Mouse (Mus musculus) induced T-regulatory cell, adult 2 months (primary cell): ENCODE measurements around the gene Slc9a3r1.

Experiments
- DNase-seq: peaks from one replicate; pipeline ENCODE4 v3.0.0-alpha.2; 2012; ENCODE audit warnings: low read depth

Gene Slc9a3r1

GRCm38 (mm10) chr11:115188539-115189231 lies 25.5 kb downstream of the Slc9a3r1 start:
- peak; percentile 41 for DNase-seq

GRCm38 (mm10) chr11:115189304-115189703 lies 26.2 kb downstream of the Slc9a3r1 start:
- DNase-seq: no peak

GRCm38 (mm10) chr11:115192180-115192579 lies 29.0 kb downstream of the Slc9a3r1 start:
- peak; percentile 53 for DNase-seq

DNA sequence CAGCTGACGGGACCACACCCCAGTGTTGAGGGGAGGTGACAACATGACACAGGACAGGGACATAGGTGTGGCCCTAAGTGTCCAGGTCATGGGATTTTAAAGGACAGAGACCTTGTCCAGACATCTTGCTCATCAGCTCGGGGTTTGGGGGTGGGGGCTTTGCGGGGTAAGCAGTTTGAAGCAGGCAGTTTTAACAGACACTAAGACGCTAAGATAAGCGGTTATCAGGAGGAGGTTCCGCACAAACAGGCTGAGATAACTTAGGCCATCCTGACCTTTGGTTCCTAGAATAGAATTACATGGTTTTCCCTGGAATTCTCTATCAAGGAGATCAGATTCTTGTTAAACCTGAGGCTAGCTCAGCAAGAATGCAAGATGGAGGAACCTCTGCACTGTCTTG lies 31.6 kb downstream of the Slc9a3r1 start:
- no peak for DNase-seq

DNA sequence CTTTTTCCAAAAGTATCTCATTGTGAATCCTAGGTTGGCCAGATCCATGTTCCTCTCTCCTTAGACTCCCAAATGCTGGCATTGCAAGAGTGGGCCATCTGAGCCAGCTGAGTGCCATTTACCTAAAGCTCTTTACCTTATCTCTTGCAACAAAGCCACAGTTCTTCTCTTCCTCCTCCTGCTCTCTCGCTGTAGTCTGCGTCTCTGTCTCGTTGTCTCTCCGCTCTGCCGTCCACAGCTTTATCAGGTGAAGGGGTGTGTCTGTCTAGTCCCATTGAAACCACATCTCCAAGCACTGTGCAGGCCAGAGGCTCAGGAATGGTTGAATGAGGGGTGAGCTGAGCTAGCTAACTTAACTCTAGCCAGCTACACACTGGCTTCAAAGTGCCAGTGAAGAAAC lies 32.8 kb downstream of the Slc9a3r1 start:
- no peak for DNase-seq

- no peak for DNase-seq
Measured at GRCm38 (mm10) chr11:115197558-115197957, 34.4 kb downstream of the Slc9a3r1 start.

DNA sequence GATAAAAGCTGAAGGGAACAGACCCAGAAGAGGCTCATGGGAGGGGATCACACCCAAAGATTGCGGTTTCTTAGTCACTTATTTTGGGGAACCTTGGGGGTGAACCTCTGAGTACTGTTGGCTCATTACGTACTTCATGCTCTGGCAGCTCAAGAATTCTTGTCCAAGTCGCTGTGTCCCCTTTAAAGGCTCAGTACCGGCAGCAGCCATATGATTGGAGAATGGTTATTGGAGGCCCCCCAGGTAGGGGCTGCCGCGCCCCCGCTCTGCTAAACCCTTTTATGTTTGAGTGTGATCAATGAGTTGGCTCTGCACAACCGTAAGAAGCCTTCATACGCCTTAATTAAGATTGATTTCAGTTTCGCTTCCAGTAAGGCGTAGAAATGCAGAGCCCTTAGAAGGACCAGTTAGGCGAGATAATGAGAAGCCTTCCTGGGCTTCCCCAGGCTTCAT lies 35.8 kb downstream of the Slc9a3r1 start:
- peak; percentile 90 for DNase-seq

DNA sequence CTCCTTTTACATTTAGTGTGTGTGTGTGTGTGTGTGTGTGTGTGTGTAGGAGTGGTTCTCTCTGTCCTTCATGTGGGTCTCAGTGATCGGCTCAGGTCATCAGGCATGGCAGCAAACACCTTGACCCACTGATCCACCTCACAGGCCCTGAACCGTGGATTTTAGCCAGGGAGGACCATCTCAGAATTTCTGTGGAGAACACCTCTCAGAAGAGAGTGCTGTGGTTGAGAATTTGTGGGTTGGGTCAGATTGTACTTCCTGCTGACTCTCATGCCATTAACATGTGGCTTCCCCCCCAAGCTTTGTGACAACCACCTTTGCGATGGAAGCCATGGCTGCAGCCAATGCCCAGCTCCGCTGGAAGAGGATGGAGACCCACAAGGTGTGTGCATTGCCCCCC lies 37.4 kb downstream of the Slc9a3r1 start:
- DNase-seq: no peak

DNA sequence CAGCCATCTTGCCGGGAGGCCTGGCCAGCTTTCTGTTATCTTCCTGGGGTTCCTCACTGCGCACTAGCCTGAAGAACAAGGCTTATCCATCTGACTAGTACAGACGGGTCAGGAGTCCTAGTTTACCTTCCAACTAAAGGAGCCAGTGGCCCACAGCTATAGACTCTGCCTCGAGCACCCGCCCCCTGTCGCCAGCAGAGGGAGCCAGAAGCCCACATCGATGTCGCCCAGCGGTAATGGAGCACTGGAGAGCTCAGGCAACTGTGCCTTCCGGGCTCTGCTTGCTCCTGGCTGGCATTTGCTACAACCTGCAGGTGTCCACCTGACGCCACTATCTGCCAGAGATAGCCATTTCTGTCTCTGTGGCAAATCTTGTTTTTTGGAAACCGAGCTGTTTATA lies 39.2 kb downstream of the Slc9a3r1 start:
- peak; percentile 88 for DNase-seq

- DNase-seq: no peak
Measured at GRCm38 (mm10) chr11:115202756-115203155, 39.6 kb downstream of the Slc9a3r1 start.

- DNase-seq: no peak
Measured at GRCm38 (mm10) chr11:115208126-115208525, 45.0 kb downstream of the Slc9a3r1 start.

DNA sequence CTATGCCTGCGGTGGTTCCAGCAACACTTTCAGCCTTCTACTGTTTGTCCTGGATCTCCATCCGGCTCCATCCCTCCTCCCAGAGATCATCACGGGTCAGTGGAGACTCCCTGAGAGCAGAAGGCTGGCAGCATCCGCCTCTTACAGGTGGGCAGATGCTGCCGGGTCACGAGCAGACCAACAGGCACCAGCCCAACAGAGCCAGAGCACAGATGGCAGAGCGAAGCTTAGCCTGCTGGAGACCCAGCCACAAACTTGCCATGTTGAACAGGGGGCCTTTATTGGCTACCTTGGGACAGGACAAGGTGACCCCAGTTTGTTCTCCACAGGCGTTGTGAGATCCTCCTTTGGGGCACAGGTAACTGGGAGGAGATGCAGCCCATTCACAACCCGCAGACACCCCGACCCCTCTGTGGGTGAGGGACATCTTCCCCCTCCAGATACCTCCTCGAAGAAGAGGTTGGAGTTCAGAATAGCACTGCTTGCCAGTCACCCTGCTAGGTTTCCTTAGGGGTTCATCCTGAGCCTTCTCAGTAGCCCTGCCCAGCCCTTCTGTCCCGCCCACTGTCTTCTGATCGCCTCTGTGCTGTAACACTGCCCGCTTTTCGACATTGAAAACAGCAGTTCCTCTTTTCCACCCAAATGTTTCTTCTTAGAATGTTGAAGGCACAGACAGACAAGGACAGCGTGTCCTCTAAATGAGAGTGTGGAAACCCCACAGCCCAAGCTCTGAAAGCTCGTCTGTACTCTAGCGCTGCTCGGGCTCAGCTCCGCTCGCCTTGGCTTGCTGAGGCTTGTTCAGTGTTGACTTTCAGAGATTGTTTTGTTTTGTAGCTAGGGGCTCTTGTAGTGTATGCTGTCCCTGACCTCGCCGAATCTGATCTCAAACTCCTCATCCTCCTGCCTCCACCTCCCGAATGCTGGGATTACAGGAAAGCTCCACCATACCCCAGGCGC lies 45.9 kb downstream of the Slc9a3r1 start:
- DNase-seq: no peak

DNA sequence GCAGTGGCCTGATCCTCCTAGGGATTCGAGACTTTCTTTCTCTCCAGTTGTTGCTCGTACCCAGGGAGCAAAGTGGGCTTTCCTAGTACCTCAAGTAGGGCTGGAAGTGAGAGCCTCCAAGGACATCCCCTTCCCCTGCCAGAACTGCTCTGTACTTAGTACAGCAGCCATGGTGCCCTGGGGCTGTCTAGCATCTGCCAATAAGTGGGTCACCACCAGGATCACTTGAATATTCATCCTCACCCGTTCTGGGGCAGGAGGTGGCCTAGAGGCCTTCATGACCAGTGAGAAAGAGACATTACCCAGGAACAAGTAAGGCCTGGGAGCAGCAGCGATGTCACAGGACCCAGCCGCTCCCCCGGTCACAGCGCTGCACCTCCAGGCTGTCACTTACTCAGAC lies 46.8 kb downstream of the Slc9a3r1 start:
- no peak for DNase-seq

DNA sequence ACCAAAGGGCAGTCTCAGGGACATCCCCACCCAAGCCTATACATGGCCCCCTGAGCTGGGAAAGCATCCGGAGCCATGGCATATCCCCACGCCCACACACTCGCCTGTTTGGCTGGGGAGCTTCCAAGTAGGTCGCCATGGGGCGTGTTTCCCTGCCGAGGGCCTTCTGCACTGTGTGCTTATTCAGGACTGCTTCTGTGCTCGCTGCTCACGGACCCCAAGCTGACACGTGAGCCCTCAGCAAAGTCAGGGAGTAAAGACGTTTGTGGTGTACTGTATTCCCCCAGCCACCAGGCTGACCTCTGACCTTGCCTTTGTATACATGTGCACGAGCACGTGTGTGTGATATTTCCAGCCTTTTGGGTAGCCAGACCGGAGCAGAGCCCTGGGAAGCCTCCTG lies 49.0 kb downstream of the Slc9a3r1 start:
- DNase-seq: no peak

DNA sequence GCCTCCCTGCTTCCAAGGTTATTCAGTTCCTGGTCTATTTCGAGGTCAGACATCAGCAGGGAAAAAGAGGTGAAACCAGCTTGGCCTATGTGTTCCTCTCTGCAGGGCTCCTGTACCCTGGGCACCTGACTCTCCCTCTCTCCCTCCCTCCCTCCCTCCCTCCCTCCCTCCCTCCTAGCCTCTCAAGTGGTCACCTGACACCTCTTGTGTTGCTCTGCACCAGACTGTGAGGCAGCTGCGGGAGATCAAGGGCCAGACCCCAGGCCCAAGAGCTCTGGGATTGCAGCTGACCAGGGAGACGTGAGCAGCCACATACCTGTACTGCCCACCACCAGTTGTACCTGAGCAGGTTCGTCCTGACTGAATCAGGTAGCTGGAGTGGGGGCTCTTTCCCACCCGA lies 52.0 kb downstream of the Slc9a3r1 start:
- DNase-seq: no peak

DNA sequence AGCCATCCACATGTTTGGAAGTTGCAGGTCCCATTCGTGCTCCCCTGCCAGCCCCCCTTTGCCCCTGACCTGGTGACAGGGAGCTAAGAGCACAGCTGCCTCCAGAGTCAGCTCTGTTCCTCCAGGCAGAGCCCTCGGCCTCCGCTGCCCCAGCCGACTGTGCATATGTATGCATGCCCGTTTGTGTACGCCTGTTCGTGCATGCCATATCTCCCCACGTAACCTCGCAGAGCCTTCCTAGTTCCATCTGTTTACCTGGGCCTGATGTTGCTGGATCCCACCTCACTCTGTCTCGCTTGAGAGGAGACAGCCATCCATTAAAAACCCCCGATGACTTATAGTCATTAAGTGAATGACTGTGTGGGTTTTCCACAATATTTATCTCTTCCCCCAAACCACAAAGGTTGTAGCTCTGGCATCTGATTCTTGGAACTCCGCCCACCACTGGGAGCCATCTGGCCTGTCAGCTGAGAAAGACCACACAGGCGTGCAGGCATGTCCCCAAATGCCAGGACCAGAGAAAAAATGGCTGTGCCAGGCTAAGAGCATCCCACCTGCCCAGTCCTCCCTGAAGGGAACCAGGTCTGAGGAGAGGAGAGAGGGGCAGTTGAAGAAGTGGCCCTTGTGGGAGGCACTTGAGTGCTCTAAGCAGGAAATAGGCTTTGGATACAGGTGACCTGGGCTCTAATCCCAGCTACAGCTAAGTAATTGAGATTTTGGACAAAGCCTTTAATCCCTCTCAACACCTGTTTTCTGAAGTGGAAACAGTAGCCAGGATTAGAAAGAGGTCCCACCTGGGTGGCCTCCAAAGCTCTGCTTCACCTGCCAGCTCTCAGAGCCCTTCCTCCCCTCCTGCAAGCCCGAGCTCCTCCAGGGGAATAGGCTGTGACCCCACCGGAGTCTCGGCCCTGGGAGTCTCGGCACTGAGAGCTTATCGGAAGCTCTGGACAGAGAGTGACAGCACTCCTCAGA lies 54.6 kb downstream of the Slc9a3r1 start:
- no peak for DNase-seq

- no peak for DNase-seq
Measured at GRCm38 (mm10) chr11:115219263-115219662, 56.1 kb downstream of the Slc9a3r1 start.

GRCm38 (mm10) chr11:115219685-115220084 lies 56.5 kb downstream of the Slc9a3r1 start:
- DNase-seq: no peak

GRCm38 (mm10) chr11:115222077-115222476 lies 58.9 kb downstream of the Slc9a3r1 start:
- DNase-seq: no peak

DNA sequence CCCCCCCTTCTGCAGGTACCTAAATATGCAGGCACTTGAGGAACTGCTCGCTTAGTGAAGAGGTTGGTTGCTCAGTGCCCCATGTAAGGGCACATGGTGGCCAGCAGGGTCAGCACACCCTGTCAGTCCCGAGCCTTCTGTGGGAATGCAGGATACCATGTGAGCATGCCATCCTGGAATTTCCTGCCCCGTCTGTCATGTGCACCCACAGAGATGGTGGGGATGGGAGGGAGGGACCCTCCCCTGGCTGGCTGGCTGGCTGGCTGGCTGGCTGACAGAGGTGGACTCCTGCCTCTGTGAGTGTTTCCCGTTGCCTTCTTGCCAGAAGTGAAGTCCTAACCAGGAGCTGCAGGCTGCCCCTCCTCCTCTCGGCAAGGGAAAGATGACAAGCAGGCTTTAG lies 59.4 kb downstream of the Slc9a3r1 start:
- no peak for DNase-seq

- DNase-seq: no peak
Measured at GRCm38 (mm10) chr11:115223451-115223850, 60.3 kb downstream of the Slc9a3r1 start.

- DNase-seq: no peak
Measured at GRCm38 (mm10) chr11:115223877-115224276, 60.7 kb downstream of the Slc9a3r1 start.
